Mouse (Mus musculus) T-helper 2 cell (primary cell): Measurements from ENCODE around the gene Il19.

Source experiments
- in situ Hi-C: fragments of 300-600 bp; cut with MboI, MseI; formaldehyde crosslinking; loops from one replicate; pipeline ENCODE4 v1.15.1; 2025; ENCODE audit warnings: high pct_unique_total_duplicates

The Il19 gene

DNA sequence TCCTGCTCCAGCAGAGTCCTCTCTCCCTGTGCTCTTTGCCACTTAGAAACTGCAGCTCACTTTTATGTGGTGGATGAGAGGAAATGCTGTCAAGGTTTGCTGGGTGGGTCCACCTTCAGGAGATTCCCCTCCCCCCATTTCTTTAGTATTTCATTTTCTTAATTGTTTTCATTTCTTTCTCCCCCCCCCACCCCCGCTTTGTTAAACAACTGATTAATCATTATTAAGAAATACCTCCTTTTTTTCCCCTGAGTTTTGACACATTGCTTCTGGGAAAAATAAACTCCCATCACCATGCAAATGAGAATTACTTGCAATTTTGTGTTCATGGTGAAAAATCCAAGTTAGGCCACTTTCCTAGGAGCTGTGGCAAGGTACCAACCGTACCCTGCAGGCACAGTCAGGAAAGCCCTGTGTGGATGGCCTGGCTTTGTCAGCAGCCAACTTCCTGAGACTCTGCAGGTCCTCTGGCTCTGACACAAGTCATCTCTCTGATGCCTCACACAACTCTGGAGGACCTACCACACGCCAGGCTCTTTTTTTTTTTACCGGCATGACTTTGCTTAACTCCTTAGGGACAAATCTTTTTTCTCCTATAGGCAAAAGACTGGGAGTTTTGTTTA is at the start of gene Il19:
Il19 (minus strand) TSS at position 51 of the 623 bp plus-strand sequence.
- in situ Hi-C loops, result loop anchor here (25.0 kb wide), 1 partner anchor 1347 kb away; the partner anchor contains the start of gene Klhdc8a

DNA sequence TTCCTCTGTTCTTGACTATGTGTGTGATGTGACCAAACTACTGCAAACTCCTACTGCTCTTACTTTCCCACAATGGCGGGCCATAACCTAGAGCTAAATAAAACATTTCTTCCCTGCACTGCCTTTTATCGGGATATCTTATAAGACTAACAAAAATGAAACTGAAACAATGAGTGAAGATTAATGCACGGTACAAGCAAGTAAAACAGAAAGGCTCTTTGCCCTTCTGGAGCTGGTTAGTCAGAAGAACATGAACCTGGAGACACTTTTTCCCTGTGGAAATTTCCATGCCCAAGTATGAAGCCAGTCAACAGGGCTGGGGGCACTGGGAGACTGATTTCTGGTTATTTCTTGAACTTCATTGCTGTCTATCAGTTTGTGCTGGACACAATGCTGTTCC is 49.4 kb upstream of the Il19 start:
- in situ Hi-C loops, result loop anchor here (25.0 kb wide), 1 partner anchor 1023 kb away; the partner anchor contains the start of gene Elk4

DNA sequence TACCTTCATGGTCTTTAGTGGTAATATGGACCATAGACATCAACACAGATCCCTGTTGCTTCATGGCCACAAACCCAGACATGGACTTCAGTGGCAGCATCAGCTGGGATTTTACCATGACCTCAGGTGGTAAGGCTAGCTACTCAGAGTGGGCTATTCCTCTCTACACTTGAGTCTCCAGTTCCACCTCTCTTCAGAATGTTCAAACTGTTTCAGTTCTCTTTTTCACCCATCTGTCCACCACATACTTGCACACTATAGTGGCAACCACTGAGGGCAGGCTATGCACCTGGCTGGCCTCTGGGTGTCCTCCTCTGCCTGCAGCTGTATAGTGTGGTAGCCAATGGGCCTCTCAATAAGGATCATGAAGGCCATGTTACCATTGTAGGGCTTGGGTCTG is 47.5 kb upstream of the Il19 start:
- in situ Hi-C loops, result loop anchor here (25.0 kb wide), 1 partner anchor 1025 kb away; the partner anchor contains the start of gene Elk4

DNA sequence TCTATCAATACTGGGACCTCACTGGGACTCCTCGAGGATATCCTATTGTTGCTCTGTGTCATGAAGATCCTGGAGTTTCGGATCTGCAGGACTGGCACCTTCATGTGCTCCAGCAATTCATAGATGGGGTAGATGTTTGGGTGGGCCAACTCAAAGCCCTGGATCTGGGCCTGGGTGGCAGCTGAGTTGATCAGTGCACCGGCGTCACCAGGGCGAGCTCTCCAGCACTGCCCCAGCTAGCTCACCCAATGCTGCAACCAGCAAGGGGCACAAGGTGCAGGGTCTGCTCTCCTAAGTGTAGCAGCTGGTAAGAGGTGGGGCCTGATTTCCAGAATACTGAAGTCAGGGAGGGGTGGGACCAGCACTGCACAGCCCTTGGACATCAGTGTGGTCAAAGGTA is 47.1 kb upstream of the Il19 start:
- in situ Hi-C loops, result loop anchor here (25.0 kb wide), 1 partner anchor 1025 kb away; the partner anchor contains the start of gene Elk4

DNA sequence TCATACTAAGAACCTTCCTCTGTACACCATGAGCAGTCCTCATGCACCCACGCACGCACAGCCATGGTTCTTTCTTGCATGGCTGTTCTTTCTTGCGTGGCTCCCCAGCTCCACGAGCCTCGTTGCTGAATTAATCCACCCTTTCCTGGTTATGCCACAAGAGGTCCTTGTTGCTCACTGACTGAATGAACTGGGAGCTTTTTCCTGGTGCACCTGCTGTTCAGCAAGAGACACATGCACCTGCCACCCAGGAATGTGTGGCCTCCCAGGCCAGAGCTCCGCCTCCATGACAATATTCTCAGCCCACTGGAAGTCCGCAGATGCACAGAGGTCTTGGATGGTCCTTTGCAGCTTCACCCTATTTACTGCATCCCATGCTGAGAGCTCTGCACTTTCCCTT is 44.5 kb upstream of the Il19 start:
- in situ Hi-C loops, result loop anchor here (25.0 kb wide), 1 partner anchor 1028 kb away; the partner anchor contains the start of gene Elk4

DNA sequence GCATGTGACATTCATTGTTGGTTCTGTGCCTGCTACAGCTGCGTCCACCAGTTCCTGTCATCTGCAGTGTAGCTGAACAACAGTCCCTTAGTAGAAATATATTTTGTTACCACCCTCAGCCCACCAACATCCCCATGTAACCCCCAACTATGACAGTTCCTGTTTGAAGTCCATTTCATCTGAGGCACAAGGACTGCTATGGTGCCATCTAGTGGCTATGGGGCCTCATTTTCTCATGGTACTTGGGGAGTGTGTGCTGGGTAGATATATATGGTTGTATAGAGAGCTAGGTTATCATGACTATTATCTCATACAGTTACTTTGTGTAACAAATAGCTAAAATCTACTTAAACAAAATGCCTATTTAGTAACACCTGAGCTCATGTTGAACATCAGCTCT is 39.5 kb upstream of the Il19 start:
- in situ Hi-C loops, result loop anchor here (25.0 kb wide), 1 partner anchor 1033 kb away; the partner anchor contains the start of gene Elk4

DNA sequence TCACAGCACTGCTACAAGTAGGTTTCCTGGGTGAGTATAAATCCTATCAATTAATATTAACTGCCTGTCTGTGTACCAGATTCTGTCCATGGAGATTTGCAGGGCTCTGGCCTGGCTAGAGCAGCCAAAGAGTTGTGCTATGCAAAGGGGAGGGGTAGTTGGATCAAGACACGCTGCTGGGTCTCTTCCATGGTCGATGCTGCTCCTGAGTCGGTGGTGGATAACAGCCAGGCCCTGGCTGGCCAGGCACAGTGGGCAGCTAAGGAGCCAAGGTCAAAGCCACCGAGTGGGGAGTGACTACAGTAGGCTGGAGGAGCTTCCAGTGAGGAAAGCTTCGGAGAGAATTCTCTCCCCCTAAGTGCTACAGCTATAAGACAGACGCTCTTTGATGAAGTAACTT is 24.0 kb upstream of the Il19 start:
- in situ Hi-C loops, result no loop called here

DNA sequence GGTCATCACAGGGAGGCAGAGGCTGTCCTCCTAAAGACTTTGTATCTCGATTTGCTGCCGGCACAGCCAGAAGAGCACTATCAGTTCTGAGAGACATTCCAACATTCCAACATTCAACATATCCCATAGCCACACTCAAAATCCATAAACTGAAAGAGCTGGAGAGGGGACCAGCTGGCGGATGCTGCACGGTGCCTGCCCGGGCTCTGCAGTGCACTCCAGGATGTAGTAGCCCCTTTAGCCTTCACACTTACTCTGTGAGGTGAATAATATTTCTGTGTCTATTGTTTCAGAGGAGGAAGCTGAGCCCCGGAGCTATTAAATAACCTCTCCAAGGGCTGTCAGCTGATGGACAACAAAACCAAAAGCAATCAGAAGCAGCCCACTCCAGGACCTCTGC is 7.0 kb upstream of the Il19 start:
- in situ Hi-C loops, result loop anchor here (25.0 kb wide), 1 partner anchor 1340 kb away; the partner anchor contains the start of gene Klhdc8a

DNA sequence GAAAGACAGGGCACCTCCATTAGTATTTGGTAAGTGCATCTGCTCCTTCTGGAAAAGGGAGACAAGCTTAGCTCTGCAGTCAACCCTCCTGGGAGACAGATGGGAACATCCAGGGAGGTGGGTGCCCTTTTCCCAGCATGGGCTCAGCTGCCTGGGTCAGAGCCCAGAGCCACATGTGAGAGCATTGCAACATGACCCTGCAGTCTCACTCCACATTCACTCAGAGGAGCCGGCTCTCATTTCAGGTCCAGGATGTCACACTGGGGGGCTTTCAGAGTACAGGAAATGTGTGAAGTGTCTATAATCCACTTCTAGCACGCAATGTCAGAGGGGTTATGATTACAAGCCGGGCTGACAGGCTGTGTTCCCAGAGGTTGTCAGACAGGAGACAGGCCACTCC is 1.9 kb upstream of the Il19 start:
- in situ Hi-C loops, result loop anchor here (25.0 kb wide), 1 partner anchor 1346 kb away; the partner anchor contains the start of gene Klhdc8a

DNA sequence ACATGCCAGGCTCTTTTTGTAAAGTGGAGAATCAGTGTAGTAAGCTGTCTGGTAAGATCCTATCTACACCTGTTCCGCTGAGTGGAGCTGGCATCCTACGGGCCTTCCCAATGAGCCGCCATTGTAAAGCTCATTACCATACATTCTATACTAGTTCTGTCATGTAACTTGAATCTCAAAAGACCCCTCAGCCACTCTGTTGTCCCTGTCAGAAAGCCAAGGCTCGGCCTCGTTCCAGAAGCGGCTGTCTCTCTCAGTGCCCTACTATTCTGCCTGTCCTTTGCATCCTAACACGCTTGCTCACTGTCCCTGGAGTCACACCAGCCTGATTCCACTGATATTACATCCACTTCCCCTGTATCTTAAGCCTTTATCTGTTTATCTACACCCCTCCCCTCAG is 1.7 kb downstream of the Il19 start:
- in situ Hi-C loops, result loop anchor here (25.0 kb wide), 1 partner anchor 1349 kb away; the partner anchor contains the start of gene Klhdc8a

DNA sequence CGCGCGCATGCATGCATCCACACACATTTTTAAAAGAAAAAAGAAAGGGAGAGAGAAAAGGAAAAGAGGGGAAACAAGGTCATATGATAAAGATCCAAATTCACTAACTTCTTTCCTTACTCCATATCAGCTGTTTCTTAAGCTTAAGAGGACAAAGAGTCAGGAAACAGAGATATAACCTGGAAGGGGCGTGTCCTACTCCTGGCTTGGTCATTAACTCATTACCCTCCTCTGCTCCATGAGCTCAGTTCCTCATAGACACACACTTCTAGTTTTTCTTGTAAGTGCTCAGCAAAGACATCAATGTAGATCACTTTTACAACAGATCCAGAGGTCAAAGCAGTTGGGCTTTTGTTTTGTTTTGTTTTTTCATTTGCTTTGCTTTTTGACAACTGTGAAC is 2.7 kb downstream of the Il19 start:
- in situ Hi-C loops, result loop anchor here (25.0 kb wide), 1 partner anchor 1350 kb away; the partner anchor contains the start of gene Klhdc8a

DNA sequence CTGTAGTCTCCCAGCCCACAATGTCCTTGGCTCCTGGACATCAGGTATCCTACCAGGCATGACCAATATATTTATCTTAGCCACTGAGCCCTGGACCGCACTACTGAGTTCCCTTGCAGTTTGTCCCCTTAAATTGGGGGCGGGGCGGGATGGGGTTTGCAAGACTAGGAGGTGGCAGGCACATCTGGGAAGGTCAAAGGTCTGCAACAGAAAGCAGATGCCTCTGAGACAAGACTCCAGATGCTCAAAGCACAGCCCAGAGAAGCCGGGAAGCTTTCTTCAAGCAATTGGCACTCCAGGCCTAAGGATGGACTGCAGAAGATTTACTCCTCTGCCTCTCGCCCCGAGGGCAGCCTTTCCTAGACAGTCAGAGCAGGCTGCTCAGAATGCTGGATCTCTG is 3.6 kb downstream of the Il19 start:
- in situ Hi-C loops, result loop anchor here (25.0 kb wide), 1 partner anchor 1351 kb away; the partner anchor contains the start of gene Klhdc8a

DNA sequence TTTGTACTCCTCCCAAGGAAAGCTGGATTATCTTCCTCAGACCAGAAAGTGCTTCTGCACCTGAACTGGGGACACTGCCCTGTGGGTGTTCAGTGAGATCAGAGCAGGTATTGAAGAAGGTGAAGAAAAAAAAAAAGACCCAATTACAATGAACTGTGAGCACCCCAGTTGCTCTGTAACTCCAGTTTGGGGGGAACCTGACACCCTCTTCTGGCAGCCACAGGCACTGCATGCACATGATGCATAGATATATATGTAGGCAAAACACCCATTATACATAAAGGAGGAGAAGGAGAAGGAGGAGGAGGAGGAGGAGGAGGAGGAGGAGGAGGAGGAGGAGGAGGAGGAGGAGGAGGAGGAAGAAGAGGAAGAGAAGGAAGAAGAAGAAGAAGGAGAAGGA is 13.4 kb downstream of the Il19 start:
- in situ Hi-C loops, result loop anchor here (25.0 kb wide), 1 partner anchor 1361 kb away; the partner anchor contains the start of gene Klhdc8a

DNA sequence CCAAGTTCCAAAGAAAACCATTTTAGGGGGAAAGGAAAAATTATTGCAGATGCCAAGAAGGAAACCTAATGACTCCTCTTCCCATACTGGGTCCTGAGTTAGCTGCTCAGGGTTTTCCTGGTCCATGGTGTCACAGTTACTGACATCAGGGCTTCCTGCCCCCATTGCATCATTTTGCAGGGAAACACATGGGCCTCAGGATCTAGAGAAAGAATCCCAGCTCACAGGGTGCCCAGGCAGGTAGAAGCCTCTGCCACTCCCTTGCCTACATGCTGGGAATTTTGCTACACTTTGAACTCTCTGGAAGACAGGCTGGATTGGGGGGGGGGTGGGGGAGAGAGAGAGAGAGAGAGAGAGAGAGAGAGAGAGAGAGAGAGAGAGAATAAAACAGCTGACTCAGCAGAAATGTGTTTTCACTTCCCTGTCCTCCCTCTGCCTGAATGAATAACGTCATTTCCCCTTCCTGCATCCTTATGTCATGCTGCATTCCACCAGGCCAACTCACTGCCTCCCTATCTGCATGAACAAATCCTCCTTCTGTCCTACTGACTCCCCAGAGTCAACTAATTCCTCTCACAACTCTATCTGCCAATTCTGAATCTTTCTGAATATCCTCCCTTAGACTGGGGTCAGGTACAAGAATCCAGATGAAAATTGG is 21.5 kb downstream of the Il19 start:
- in situ Hi-C loops, result no loop called here

DNA sequence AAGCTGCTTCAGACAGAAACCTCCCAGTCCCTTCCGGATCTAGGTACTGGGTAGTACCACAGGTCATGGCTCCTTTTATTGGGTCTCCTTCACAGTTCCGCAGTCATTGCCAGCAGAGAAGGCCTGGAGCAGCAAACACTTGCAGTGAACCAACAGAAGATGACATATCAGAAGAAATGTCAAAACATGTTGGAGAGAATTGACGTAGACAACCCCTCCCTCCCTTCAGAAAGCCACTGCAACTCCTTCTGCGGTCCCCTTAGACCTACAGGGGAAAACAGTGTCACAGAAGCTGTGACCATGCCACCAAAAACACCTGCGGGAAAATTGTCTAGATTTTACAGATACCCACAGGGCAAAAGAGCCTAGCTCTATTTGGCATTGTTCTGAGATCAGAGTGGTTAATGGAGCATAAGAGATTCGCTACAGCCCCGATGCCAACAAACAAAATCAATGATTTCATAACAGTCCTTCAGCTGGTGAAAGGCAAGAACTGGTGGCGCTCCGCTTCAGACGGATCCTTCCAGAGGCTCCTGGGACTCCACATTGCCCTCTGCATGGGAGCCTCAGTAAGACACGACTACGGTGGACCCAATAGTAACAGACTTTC is 28.4 kb downstream of the Il19 start, which contains the start of gene Il20:
Il20 (minus strand) TSS at position 51 of the 610 bp plus-strand sequence.
- in situ Hi-C loops, result no loop called here

DNA sequence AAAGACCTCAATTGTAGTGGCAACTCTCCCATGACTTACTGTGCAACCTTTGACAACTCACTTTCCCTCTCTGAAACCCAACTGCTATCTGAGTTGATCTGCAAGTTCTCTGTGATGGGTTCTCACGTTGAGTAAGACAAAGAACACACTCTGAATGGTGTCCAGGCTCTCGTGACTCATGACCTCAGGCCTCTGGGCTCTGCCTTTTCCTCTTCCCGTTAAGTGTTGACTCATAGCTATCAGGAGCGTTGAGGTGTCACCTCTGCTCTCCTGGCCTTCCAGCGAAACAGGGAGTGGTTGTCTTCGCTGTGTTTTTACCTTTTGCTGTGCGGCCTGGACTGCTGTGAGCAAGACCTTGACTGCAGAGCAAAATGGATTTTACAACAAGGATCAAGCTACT is 37.4 kb downstream of the Il19 start:
- in situ Hi-C loops, result no loop called here

DNA sequence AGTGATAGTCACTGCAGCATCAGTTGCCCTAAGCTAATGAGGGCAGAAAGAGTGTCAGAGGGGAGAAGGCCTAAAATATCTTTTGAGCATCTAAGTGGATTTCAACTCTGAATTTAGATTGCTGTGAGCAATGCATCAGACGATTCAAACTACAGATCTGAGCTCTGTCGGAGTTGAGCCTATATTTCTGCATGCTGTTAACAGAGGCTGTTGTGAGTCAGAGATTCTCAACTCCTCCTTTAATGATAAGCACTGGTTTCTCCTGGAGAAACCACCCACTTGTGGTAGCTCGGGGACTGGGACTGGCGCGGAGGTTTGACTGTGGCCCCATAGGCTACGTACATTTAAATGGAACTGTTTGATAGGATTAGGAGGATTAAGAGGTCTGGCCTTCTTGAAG is 45.4 kb downstream of the Il19 start:
- in situ Hi-C loops, result loop anchor here (10.0 kb wide), 1 partner anchor 1970 kb away; no protein-coding TSS in a partner anchor

DNA sequence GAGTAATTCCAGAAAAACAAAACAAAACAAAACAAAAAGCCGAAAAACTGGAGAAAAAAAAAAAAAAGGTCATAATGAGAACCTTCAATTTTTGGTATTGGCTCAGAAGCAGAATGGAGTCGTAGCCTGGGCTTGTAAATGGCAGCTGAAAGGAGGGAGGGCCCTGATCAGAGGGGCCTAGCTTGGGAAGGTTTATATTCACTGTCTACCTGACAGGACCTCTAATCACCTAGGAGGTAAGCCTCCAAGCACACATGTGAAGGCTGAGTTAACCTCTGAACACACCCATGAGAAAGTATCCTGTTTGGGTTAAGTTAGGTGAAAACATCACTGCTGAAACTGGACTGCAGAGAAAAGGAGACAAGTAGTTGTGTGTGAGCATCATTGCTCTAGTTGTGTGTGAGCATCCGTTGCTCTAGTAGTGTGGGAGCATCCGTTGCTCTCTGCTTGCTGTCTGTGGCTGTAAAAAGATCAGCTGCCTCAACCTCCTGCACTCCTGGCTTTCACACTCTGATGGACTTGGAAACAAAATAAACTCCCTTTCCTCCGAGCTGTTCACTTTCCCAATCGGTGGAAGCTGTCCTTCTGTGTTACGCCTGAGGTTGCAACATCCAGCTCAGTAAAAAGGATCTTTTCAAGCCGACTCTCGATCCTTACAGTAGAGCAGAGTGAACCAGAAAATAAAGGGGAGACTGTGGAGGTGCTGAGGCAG is 46.4 kb downstream of the Il19 start:
- in situ Hi-C loops, result loop anchor here (10.0 kb wide), 1 partner anchor 1969 kb away; no protein-coding TSS in a partner anchor

DNA sequence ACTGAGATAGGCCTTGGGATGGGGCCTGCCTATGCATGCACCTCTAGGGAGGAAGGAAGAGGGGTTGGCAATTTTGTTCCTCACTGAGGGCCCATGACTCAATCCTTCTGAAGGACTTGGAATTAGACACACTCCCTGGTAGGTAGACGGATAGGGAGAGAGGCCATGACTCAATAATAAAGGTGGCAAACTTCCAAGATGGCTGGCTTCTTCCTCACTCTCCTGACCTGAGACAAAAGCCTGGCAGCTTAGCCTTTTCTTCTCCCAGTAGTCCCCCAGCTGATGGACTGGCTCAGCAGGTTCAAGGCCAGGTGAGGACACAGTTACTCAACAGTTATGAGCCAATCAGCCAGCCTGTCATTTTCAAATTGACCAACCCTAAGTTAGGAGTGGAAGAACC is 47.5 kb downstream of the Il19 start:
- in situ Hi-C loops, result loop anchor here (10.0 kb wide), 1 partner anchor 1968 kb away; no protein-coding TSS in a partner anchor

DNA sequence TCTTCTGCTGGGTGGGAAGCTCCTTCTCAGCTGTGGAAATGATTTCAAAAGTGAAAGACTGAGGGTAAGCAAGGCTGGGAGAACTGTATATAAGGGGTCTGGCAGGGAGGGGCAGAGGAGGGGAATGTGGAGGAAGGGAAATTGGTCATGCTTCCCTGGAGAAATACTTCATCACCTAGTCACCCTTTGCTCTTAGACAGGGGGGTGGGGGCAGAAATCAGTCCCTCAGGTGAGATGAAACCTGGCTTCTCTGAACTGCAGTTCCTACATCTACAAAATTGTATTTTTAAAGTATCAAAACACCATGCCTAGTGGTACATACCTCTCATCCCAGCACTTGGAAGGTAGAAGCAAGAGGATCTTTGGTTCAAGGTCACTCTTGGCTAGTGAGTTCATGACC is 52.6 kb downstream of the Il19 start, which contains the start of gene Il24:
Il24 (minus strand) TSS at position 101 of the 400 bp plus-strand sequence.
- in situ Hi-C loops, result no loop called here

DNA sequence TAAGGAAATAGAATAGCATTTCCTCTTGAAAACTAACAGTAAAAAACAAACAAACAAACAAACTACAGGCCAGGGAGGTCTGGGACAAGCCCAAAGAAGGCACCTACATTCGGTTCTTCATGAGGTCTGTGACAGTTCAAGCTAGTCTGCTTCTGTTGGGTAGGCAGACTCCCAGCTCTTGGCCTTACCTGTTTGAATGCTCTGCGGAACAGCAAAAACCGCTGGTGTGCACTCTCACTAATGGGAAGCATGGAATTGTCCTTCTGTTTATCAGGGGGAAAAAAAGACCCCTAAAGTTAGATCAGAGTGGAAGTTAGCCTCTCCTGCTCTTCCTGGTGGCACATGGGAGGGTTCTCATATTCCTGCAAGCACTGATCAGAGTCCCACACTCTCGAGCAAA is 56.8 kb downstream of the Il19 start:
- in situ Hi-C loops, result loop anchor here (5.0 kb wide), 1 partner anchor 89 kb away; no protein-coding TSS in a partner anchor
